Mouse (Mus musculus) E14TG2a.4 (cell line): ENCODE data around the gene Ano1.

Source experiments
- H3K27me3 ChIP-seq: 2 replicates; pipeline ENCODE4 v1.6.1; 2014; ENCODE audit warnings: low read length, control low read depth; ENCODE audit not compliant: insufficient read depth
- H3K36me3 ChIP-seq: 2 replicates; pipeline ENCODE4 v1.6.1; 2014; ENCODE audit warnings: low read length, control low read depth; ENCODE audit not compliant: insufficient read depth
- H3K4me1 ChIP-seq: replicated peaks from 2 replicates; pipeline ENCODE4 v1.6.1; 2014; ENCODE audit warnings: low read depth, low read length, control low read depth
- H3K4me3 ChIP-seq: replicated peaks from 2 replicates; pipeline ENCODE4 v1.5.1; 2014; ENCODE audit warnings: mild to moderate bottlenecking, low read length
- H3K9me3 ChIP-seq: 2 replicates; pipeline ENCODE4 v1.6.1; 2014; ENCODE audit warnings: low read length, control low read depth
- CTCF ChIP-seq: conservative IDR thresholded peaks from 2 replicates; pipeline ENCODE4 v1.5.1; 2014; ENCODE audit warnings: low read length
- NANOG ChIP-seq: IDR thresholded peaks from 2 replicates; pipeline ENCODE4 v1.6.1; 2014; ENCODE audit warnings: borderline replicate concordance, low read length, mixed read lengths
- POU5F1 ChIP-seq: IDR thresholded peaks from 2 replicates; pipeline ENCODE4 v1.6.1; 2014; ENCODE audit warnings: low read length, borderline replicate concordance

Gene Ano1

GRCm38 (mm10) chr7:144775214-144775613 is 23.4 kb upstream of the Ano1 start:
- Histone ChIP-seq H3K36me3 (no peaks in the 10 kb centered on the region), H3K27me3 (peaks cover 36% of the 10 kb centered on the region), H3K4me3 (no peak overlapping the region), H3K9me3 (no peaks in the 10 kb centered on the region), H3K4me1 (peaks cover 12% of the 10 kb centered on the region)
- no peak for TF ChIP-seq POU5F1
- no peak for TF ChIP-seq CTCF
- TF ChIP-seq NANOG: no peak

- Histone ChIP-seq H3K4me1 (peaks cover 12% of the 10 kb centered on the region), H3K9me3 (no peaks in the 10 kb centered on the region), H3K27me3 (peaks cover 31% of the 10 kb centered on the region), H3K36me3 (no peaks in the 10 kb centered on the region), H3K4me3 (no peak overlapping the region)
- TF ChIP-seq POU5F1 (no peak), NANOG (no peak), CTCF (no peak)
These were observed 22.5 kb upstream of the Ano1 start for GRCm38 (mm10) chr7:144774283-144774682.

- TF ChIP-seq CTCF (no peak), POU5F1 (no peak), NANOG (no peak)
- Histone ChIP-seq H3K27me3 (peaks cover 16% of the 10 kb centered on the region; the same call in 1 of the 2 replicates), H3K4me3 (no peak overlapping the region), H3K4me1 (peaks cover 3% of the 10 kb centered on the region), H3K36me3 (no peaks in the 10 kb centered on the region), H3K9me3 (no peaks in the 10 kb centered on the region)
These were observed 18.3 kb upstream of the Ano1 start for GRCm38 (mm10) chr7:144770116-144770515.

- Histone ChIP-seq H3K4me1 (no peaks in the 10 kb centered on the region), H3K36me3 (no peaks in the 10 kb centered on the region), H3K9me3 (no peaks in the 10 kb centered on the region), H3K27me3 (peaks cover 14% of the 10 kb centered on the region), H3K4me3 (no peak overlapping the region)
- TF ChIP-seq NANOG (no peak), POU5F1 (no peak), CTCF (no peak)
These were observed 17.8 kb upstream of the Ano1 start for GRCm38 (mm10) chr7:144769434-144770080.

- peaks cover 10% of the 10 kb centered on the region for H3K27me3 ChIP-seq
- H3K9me3 ChIP-seq: no peaks in the 10 kb centered on the region
- H3K4me1 ChIP-seq: no peaks in the 10 kb centered on the region
- no peaks in the 10 kb centered on the region for H3K36me3 ChIP-seq
- TF ChIP-seq CTCF (no peak), NANOG (no peak), POU5F1 (no peak)
- no peak overlapping the region for H3K4me3 ChIP-seq
These were observed 17.1 kb upstream of the Ano1 start for GRCm38 (mm10) chr7:144768845-144769244.

- Histone ChIP-seq H3K4me1 (no peaks in the 10 kb centered on the region), H3K9me3 (no peaks in the 10 kb centered on the region), H3K27me3 (peaks cover 22% of the 10 kb centered on the region), H3K36me3 (no peaks in the 10 kb centered on the region), H3K4me3 (no peak overlapping the region)
- no peak for TF ChIP-seq POU5F1
- no peak for TF ChIP-seq CTCF
- TF ChIP-seq NANOG: no peak
These were observed 12.9 kb upstream of the Ano1 start for GRCm38 (mm10) chr7:144764537-144765282.

- TF ChIP-seq CTCF: no peak
- TF ChIP-seq POU5F1: no peak
- TF ChIP-seq NANOG: no peak
- peaks cover 22% of the 10 kb centered on the region for H3K27me3 ChIP-seq
- no peak overlapping the region for H3K4me3 ChIP-seq
These were observed 12.2 kb upstream of the Ano1 start for GRCm38 (mm10) chr7:144764013-144764412.

GRCm38 (mm10) chr7:144762496-144763235 is 10.9 kb upstream of the Ano1 start:
- H3K36me3 ChIP-seq: no peaks in the 10 kb centered on the region
- TF ChIP-seq NANOG (no peak), CTCF (no peak), POU5F1 (no peak)
- H3K9me3 ChIP-seq: no peaks in the 10 kb centered on the region
- no peaks in the 10 kb centered on the region for H3K4me1 ChIP-seq
- no peak overlapping the region for H3K4me3 ChIP-seq
- H3K27me3 ChIP-seq: peaks cover 20% of the 10 kb centered on the region

More at GRCm38 (mm10) chr7:144764013-144764412, 12.2 kb upstream of the Ano1 start:
- Histone ChIP-seq H3K9me3 (no peaks in the 10 kb centered on the region), H3K4me1 (no peaks in the 10 kb centered on the region), H3K36me3 (no peaks in the 10 kb centered on the region)
